Mouse (Mus musculus) neural tube, embryonic 11.5 days (tissue): ENCODE measurements around the gene Banp. TPM values are rescaled to one million over a fixed set of nuclear protein-coding genes. Genes with fewer than 3 reads are reported as not detected.

ENCODE experiments used
- ATAC-seq: fragments of 200-750 bp; cut with Nextera tagmentation; 2 replicates; pipeline ENCODE4 v1.8.0; 2017; ENCODE audit warnings: moderate number of reproducible peaks, mild to moderate bottlenecking, moderate TSS enrichment, moderate library complexity; ENCODE audit not compliant: insufficient read depth, low FRiP score, low TSS enrichment
- DNase-seq: peaks from one replicate; pipeline ENCODE4 v3.0.0-alpha.2; 2015; ENCODE audit warnings: low spot score
- H3K27ac ChIP-seq: fragments of 300-500 bp; sonication (generic); 2 replicates; pipeline ENCODE4 v1.5.1; 2014; ENCODE audit warnings: low read depth, mild to moderate bottlenecking, low read length
- H3K27me3 ChIP-seq: fragments of 300-500 bp; sonication (generic); 2 replicates; pipeline ENCODE4 v1.6.1; 2014; ENCODE audit warnings: mild to moderate bottlenecking, low read length, mixed read lengths; ENCODE audit not compliant: control insufficient read depth, insufficient read depth
- H3K36me3 ChIP-seq: fragments of 300-500 bp; sonication (generic); 2 replicates; pipeline ENCODE4 v1.6.1; 2014; ENCODE audit warnings: mild to moderate bottlenecking, low read length, moderate library complexity, mixed read lengths; ENCODE audit not compliant: control insufficient read depth, insufficient read depth
- H3K4me1 ChIP-seq: fragments of 300-500 bp; sonication (generic); 2 replicates; pipeline ENCODE4 v1.6.1; 2014; ENCODE audit warnings: low read length, mixed read lengths; ENCODE audit not compliant: control insufficient read depth, insufficient read depth
- H3K4me2 ChIP-seq: fragments of 300-500 bp; sonication (generic); 2 replicates; pipeline ENCODE4 v1.6.1; 2014; ENCODE audit warnings: low read depth, mild to moderate bottlenecking, moderate library complexity
- H3K4me3 ChIP-seq: fragments of 300-500 bp; sonication (generic); 2 replicates; pipeline ENCODE4 v1.5.1; 2014; ENCODE audit warnings: low read depth, low read length
- H3K9ac ChIP-seq: fragments of 300-500 bp; sonication (generic); 2 replicates; pipeline ENCODE4 v1.6.1; 2014; ENCODE audit warnings: mild to moderate bottlenecking, low read length
- H3K9me3 ChIP-seq: fragments of 300-500 bp; sonication (generic); 2 replicates; pipeline ENCODE4 v1.6.1; 2016; ENCODE audit warnings: low read length; ENCODE audit not compliant: control insufficient read depth
- WGBS: fragments of 180-500 bp; shearing (Covaris S2); extraction: QIAGEN DNeasy Blood & Tissue Kit; methylation state at CpG from one replicate; pipeline ENCODE4 v1.1.7; 2014; 5-methylcytosine and 5-hydroxymethylcytosine counted together
- polyA plus RNA-seq: library from polyadenylated mRNA; unstranded; fragments of >200 nt; fragmentation: Nextera tagmentation; extraction: Ambion mirVana; gene quantifications from 2 replicates; pipeline ENCODE4 v1.2.1, GENCODE M21; 2014

Banp gene
- polyA plus RNA-seq, 1 experiment from 2014 or later: 60.6 TPM

DNA sequence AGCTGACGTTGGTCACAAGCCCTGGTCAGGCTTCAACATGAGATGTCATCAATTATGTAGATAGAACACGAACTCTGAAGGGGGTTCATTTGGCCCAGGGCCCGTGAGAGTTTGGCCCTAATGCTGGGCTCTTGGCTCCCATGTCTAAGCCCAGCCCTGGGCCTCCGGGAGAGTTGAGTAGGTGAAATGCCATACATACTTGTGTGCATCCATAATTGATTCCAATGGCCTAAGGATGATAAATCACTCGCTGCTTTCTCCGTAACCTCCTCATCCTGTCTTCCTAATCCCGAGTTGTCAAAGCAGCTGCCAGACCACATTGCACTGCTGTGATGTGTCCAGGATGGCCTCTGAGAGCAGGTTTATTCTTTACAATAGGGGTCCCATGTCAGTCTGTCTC is 107.3 kb downstream of the Banp start:
- no peaks in the 10 kb centered on the region for H3K9me3 ChIP-seq
- no peak overlapping the region for H3K4me3 ChIP-seq
- H3K9ac ChIP-seq: no peak overlapping the region
- H3K36me3 ChIP-seq: no peaks in the 10 kb centered on the region
- no peak overlapping the region for H3K27ac ChIP-seq
- H3K27me3 ChIP-seq: no peaks in the 10 kb centered on the region
- H3K4me1 ChIP-seq: no peaks in the 10 kb centered on the region
- no peak overlapping the region for H3K4me2 ChIP-seq
- 71% methylated on average over 7 of the region's 7 CpGs for WGBS
- no peak for ATAC-seq
- DNase-seq: no peak

DNA sequence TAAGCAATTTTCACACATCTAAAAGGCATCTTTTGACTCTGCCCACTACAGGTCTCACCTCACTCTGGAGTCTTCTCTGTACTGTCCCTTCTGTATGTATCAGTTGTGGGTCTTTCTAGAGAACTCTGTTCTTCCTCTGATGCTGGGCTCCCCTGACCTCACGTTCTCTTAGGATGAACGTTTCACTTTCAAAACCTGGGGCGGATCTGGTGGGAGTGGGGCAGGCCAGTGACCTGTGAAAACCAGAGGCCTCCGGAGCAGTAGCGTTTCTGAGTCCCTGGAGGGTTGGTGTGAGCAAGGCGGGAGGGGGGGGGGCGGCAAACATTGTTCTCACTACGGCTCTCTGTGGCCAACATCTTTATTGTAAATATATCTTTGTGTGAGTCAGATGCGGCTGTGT is 109.0 kb downstream of the Banp start:
- Histone ChIP-seq H3K9ac (no peak overlapping the region), H3K4me2 (no peak overlapping the region), H3K27me3 (no peaks in the 10 kb centered on the region), H3K36me3 (no peaks in the 10 kb centered on the region), H3K4me3 (no peak overlapping the region), H3K4me1 (no peaks in the 10 kb centered on the region), H3K27ac (no peak overlapping the region), H3K9me3 (no peaks in the 10 kb centered on the region)
- DNase-seq (no peak), ATAC-seq (no peak)
- 62% methylated on average over 9 of the region's 9 CpGs for WGBS

DNA sequence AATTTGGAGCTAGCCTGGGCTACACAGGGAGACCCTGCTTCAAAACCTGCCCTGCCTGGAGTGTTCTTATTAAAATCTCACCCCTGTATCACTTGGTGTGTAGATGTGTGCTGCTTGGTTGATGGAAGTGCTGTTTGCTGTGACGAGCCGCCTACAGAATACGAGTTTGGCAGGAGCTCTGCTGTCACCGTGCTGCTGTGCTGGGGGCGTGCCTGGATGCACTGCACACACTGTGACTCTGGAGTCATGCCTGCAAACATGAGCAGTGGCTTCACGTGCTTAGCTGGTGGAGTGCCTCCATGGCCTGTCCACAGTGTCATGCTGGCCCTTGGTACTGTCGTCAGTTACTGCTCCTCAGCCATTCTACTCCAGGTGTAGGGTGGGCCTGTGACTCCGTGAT is 109.4 kb downstream of the Banp start:
- Histone ChIP-seq H3K27ac (no peak overlapping the region), H3K9ac (no peak overlapping the region), H3K36me3 (no peaks in the 10 kb centered on the region), H3K4me3 (no peak overlapping the region), H3K4me1 (no peaks in the 10 kb centered on the region), H3K9me3 (no peaks in the 10 kb centered on the region), H3K27me3 (no peaks in the 10 kb centered on the region), H3K4me2 (no peak overlapping the region)
- DNase-seq (no peak), ATAC-seq (no peak)
- WGBS: 87% methylated on average over 8 of the region's 8 CpGs

DNA sequence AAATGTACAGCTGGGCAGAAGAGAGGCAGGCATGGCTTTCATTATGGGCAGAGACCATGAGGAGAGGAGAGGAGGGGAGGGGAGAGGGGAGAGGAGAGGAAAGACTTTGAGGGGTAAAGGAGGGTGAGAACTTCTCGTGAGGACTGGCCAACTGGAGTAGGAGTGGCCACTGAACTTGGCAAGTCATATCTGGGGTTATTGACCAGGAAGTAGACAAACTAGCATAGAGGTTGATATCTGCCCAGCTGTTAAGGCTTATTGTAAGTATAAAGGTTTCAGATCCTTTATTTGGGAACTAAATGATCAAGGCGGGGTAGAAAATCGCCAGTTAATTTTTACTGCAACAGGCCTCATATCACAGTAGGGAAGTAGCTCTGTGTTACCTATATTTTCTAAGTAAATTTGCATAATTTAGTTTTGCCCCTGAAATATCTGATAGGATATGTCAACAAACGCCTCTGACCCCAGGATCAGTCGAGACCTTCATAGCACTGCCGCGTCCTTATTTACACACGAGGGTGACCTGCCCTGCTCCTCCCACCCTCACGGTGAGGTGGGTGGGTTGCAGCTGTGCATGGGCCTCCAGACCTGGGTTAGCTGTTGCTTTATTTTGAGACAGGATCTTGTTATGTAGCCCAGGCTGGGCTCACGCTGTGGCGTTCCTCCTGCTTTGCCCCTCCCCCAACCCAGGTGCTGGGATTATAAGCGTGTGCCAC is 113.1 kb downstream of the Banp start:
- Histone ChIP-seq H3K36me3 (no peaks in the 10 kb centered on the region), H3K9me3 (no peaks in the 10 kb centered on the region), H3K9ac (no peak overlapping the region), H3K4me3 (no peak overlapping the region), H3K27me3 (no peaks in the 10 kb centered on the region), H3K4me2 (no peak overlapping the region), H3K4me1 (no peaks in the 10 kb centered on the region), H3K27ac (no peak overlapping the region)
- no peak for DNase-seq
- no peak for ATAC-seq
- 78% methylated on average over 12 of the region's 12 CpGs for WGBS

DNA sequence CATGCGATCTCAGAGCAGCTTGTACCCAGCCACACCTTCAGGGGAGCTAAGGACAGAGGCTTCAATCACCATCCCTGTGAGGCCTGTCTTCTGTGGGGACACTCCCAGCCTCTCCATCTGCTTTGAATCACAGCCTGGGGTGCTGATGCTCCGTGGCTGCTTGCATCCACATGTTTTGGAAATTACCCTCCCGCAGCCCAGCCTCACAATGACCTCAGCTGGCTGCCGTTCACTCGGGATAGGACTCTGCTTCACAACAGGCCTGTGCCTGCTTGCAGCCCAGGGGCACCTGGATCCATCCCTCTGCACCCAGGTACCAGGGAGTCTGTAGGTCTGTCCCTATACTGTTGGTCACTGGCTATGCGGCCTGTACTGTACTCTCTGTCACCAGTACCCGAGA is 114.8 kb downstream of the Banp start:
- Histone ChIP-seq H3K27me3 (no peaks in the 10 kb centered on the region), H3K27ac (no peak overlapping the region), H3K9me3 (no peaks in the 10 kb centered on the region), H3K4me3 (no peak overlapping the region), H3K9ac (no peak overlapping the region), H3K4me2 (no peak overlapping the region), H3K36me3 (no peaks in the 10 kb centered on the region), H3K4me1 (no peaks in the 10 kb centered on the region)
- no peak for ATAC-seq
- 68% methylated on average over 7 of the region's 7 CpGs for WGBS
- DNase-seq: no peak

DNA sequence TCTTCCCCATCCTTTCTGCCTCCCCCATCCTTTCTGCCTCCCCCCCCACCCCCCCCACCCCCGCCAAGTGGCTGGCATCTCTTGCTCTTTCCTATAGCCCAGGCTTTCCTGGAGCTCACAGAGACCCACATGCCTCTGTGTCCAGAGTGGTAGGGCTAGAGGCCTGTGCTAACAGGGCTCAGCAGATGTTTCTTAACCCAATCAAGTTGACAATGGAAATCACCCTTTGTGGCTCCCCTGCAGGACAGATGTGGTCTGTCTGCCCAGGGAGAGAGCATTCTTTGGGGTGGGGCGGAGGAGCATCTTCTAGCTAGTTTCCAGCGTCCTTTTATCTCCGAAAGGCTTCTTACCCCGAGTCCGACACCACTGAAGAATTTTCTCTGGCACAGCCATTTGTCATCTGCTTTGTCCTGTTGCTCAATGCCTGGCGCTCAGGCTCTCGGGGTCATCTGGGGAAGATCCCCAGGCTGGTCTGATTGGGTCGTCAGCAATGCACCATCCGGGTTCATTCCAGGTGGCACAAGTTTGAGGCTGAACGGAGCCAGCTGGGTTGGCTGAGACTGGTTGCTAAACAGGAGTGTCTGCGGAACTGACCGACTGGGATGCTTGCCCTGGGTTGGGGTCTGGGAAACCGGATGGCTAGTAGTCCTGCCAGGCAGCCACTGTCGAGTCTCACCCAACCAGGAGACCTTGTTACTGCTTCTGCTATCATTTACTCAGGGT is 118.4 kb downstream of the Banp start:
- no peaks in the 10 kb centered on the region for H3K4me1 ChIP-seq
- H3K27me3 ChIP-seq: no peaks in the 10 kb centered on the region
- H3K9me3 ChIP-seq: no peaks in the 10 kb centered on the region
- no peak overlapping the region for H3K4me3 ChIP-seq
- H3K9ac ChIP-seq: no peak overlapping the region
- no peak overlapping the region for H3K4me2 ChIP-seq
- WGBS: 58% methylated on average over 15 of the region's 15 CpGs
- no peak overlapping the region for H3K27ac ChIP-seq
- no peaks in the 10 kb centered on the region for H3K36me3 ChIP-seq
- DNase-seq: no peak
- no peak for ATAC-seq

DNA sequence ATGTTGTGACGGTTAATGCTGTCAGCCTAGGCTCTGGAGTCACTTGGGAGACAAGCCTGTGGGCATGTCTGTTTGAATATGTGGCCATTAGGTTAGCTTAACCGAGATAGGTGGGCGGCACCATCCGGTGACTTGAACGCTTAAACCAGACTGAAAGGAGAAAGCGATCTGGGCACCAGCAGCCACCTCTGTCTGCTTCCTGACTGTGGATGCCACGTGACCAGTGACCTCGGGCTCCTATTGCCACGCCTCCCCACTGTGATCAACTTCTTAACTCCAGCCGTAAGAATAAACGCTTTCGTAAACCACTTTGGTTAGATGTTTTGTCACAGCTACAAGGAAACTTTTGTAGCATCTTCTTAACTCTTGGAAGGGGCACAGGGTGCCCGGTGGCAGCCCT is 119.1 kb downstream of the Banp start:
- H3K9ac ChIP-seq: no peak overlapping the region
- H3K27me3 ChIP-seq: no peaks in the 10 kb centered on the region
- H3K4me1 ChIP-seq: no peaks in the 10 kb centered on the region
- no peaks in the 10 kb centered on the region for H3K36me3 ChIP-seq
- H3K4me3 ChIP-seq: no peak overlapping the region
- no peak for DNase-seq
- 85% methylated on average over 13 of the region's 13 CpGs for WGBS
- H3K9me3 ChIP-seq: no peaks in the 10 kb centered on the region
- no peak for ATAC-seq
- no peak overlapping the region for H3K4me2 ChIP-seq
- no peak overlapping the region for H3K27ac ChIP-seq

DNA sequence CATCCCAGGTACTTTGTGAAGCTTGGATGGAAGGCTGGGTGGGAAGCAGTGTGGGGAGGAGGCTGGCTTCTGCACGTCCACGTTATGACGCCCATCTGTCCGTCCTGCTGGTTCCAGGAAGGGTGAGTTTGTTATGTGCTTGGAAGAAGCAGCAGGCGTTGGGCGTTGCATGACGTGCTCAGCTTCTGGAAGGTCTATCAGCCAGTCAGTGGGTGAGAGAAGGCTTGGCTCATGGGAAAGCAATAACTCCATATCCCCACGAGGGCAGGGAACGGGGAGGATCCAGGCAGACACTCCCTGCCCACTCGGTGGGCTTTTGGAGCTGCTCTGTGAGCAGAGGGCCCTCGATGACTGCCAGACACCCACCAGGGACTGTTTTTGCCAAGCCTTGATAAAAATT is 119.7 kb downstream of the Banp start:
- Histone ChIP-seq H3K4me2 (no peak overlapping the region), H3K36me3 (no peaks in the 10 kb centered on the region), H3K9me3 (no peaks in the 10 kb centered on the region), H3K4me1 (no peaks in the 10 kb centered on the region), H3K9ac (no peak overlapping the region), H3K27ac (no peak overlapping the region), H3K4me3 (no peak overlapping the region), H3K27me3 (no peaks in the 10 kb centered on the region)
- ATAC-seq: no peak
- WGBS: 85% methylated on average over 11 of the region's 11 CpGs
- no peak for DNase-seq

DNA sequence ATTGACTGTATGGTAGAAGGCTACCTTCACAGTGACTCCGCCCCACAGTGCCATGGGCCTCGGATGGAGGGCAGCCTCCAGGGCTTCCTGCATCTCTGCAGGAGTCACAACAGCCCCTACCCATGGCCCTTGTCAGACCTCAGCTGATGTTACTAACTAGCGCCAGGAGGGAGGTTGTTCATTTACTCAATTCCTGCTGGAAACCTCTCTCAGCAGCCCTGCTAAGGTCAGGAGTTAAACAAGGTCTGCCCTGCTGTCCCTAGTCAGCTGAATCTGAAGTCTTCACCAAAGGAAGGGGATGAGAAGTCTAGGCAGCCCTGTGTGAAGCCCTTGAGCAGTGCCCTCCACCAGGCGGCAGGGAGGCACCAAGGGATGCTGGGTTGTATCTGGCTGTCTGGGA is 121.6 kb downstream of the Banp start:
- H3K4me1 ChIP-seq: no peaks in the 10 kb centered on the region
- H3K36me3 ChIP-seq: no peaks in the 10 kb centered on the region
- H3K27ac ChIP-seq: no peak overlapping the region
- no peaks in the 10 kb centered on the region for H3K9me3 ChIP-seq
- no peak overlapping the region for H3K9ac ChIP-seq
- H3K4me3 ChIP-seq: no peak overlapping the region
- DNase-seq (no peak), ATAC-seq (no peak)
- WGBS: 64% methylated on average over 4 of the region's 4 CpGs
- H3K27me3 ChIP-seq: no peaks in the 10 kb centered on the region
- no peak overlapping the region for H3K4me2 ChIP-seq
